Mouse (Mus musculus) erythroblast, embryonic 14.5 days (primary cell): ENCODE measurements around the gene Gm11639. TPM values are rescaled to one million over a fixed set of nuclear protein-coding genes. Genes with fewer than 3 reads are reported as not detected.
A peak's percentile ranks its signal among the peaks of the same experiment; 100 is the strongest.

ENCODE experiments used
- H3K27me3 ChIP-seq: 2 replicates; pipeline ENCODE4 v1.6.1; 2012; ENCODE audit warnings: inconsistent platforms; ENCODE audit not compliant: control insufficient read depth
- H3K36me3 ChIP-seq: 2 replicates; pipeline ENCODE4 v1.6.1; 2012; ENCODE audit warnings: mild to moderate bottlenecking, inconsistent platforms; ENCODE audit not compliant: control insufficient read depth
- H3K4me1 ChIP-seq: 2 replicates; pipeline ENCODE4 v1.6.1; 2012; ENCODE audit warnings: inconsistent platforms; ENCODE audit not compliant: control insufficient read depth
- H3K4me3 ChIP-seq: replicated peaks from 2 replicates; pipeline ENCODE3; 2012; ENCODE audit warnings: moderate library complexity, mild to moderate bottlenecking, inconsistent platforms
- H3K9me3 ChIP-seq: 2 replicates; pipeline ENCODE4 v1.6.1; 2012; ENCODE audit warnings: low read length, inconsistent platforms, mixed read lengths; ENCODE audit not compliant: control insufficient read depth
- GATA1 ChIP-seq: IDR thresholded peaks from 2 replicates; pipeline ENCODE4 v1.6.1; 2012; ENCODE audit warnings: low read length, inconsistent platforms, mixed read lengths
- TAL1 ChIP-seq: IDR thresholded peaks from 3 replicates; pipeline ENCODE4 v1.6.1; 2012; ENCODE audit warnings: low read length, inconsistent platforms, mixed read lengths
- polyA plus RNA-seq: library from polyadenylated mRNA; stranded (reverse); fragments of >175 nt; gene quantifications from 2 replicates; pipeline ENCODE4 v1.2.3, GENCODE M21; 2012

Gene Gm11639
- polyA plus RNA-seq, 1 experiment, result not detected

DNA sequence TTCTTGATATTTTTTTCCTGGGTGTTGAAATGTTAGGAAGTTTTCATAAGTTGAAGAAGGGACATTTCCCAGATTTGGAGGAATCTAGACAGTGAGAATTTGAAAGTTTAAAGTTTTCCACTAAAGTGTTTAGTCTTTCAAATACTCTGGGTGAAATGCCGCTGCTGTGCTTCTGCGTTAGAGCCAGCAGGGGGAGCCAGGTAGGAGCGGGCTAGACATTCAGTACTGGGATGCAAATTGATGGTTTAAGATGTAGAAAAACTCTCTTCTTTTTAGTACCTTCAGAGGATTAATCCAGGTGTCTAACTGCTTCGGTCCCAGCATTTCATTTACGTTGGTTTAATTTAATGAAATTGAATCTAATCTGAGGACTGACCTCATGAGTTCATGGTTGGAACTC, 82.6 kb downstream of the Gm11639 start:
- Histone ChIP-seq H3K4me1 (no peaks in the 10 kb centered on the region), H3K27me3 (no peaks in the 10 kb centered on the region), H3K9me3 (no peaks in the 10 kb centered on the region), H3K4me3 (no peak overlapping the region), H3K36me3 (no peaks in the 10 kb centered on the region)
- TF ChIP-seq GATA1 (no peak), TAL1 (no peak)

DNA sequence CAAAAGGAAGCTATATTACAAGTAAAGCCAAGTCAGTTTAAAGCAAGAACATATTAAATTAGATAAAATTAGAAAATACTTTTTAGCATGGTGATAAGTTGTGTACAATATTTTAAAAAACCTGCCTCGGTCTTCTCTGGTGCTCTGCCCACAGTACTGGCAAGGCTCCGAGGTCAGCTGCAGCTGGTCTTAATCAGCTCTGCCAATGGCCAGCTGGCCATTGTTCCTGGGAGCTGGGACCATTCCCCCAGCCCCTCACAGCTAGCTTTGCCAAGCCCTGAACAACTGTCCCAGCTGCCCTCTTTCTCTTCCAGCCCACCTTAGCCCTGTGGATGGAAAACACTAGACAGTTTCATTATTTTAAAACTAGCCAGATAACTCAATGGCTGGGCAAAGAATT, 93.3 kb downstream of the Gm11639 start:
- Histone ChIP-seq H3K4me1 (no peaks in the 10 kb centered on the region), H3K27me3 (no peaks in the 10 kb centered on the region), H3K9me3 (no peaks in the 10 kb centered on the region), H3K4me3 (no peak overlapping the region), H3K36me3 (no peaks in the 10 kb centered on the region)
- no peak for TF ChIP-seq TAL1
- no peak for TF ChIP-seq GATA1

DNA sequence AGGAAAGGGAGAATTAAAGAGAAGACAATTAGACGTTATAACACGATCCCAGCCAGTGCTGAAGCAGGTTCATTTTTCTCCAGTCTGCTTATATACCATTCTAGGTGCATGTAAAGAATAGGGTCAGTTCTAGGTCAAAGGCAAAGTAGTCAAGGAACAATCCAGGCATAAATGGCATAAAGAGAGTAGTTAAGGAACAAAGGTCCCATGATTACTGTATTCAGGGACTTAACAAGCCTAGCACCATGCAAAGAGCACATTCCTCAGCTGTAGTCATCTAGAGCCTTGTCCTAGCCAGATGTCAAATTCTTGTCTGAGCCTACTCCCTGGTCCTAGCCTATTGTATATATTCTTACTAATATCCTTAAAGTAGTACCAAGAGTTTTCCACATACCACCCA, 259.2 kb downstream of the Gm11639 start:
- Histone ChIP-seq H3K27me3 (no peaks in the 10 kb centered on the region), H3K4me1 (no peaks in the 10 kb centered on the region), H3K9me3 (no peaks in the 10 kb centered on the region)

DNA sequence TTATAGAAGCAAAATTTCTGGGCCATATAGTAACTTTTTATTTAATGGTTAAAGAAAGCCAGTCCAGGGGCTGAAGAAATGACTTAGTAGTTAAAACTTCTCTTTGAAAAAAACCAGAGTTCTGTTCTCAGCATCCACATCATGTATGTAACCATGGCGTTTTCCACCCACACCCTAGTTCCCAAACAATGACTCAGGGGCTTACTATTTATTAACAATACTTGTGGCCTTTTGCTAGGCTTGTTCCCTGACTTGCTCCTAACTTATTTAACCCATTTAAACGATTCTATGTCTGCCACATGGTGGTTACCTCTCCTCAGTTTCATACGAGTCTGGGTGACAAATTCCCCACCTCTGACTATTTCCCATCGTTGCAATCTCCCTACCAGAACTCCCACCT, 266.8 kb downstream of the Gm11639 start:
- H3K9me3 ChIP-seq, result no peaks in the 10 kb centered on the region
- H3K36me3 ChIP-seq, result no peaks in the 10 kb centered on the region
- no peaks in the 10 kb centered on the region for H3K27me3 ChIP-seq
- H3K4me1 ChIP-seq, result no peaks in the 10 kb centered on the region
- no peak overlapping the region for H3K4me3 ChIP-seq
- TF ChIP-seq TAL1, result no peak
- no peak for TF ChIP-seq GATA1

More for the DNA sequence above, 259.2 kb downstream of the Gm11639 start:
- Histone ChIP-seq H3K36me3 (no peaks in the 10 kb centered on the region), H3K4me3 (no peak overlapping the region)
- TF ChIP-seq TAL1, result no peak
- TF ChIP-seq GATA1, result no peak

DNA sequence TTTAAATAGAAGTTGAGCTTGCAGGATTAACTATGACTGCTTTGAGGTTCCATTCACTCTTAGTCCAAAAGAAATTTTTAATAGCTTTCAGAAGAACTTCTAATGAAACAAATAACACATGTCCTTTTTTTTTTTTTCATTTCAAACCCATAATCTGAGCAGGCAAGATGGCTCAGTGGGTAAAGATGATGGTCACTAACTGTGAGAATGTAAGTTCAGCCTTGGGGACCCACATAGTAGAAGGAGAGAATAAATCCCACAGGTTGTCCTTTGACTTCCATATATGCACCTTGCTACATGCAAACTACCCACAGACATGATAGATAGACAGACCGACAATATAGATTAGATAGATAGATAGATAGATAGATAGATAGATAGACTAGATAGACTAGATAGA, 282.4 kb downstream of the Gm11639 start:
- no peaks in the 10 kb centered on the region; the same call in 1 of the 2 replicates for H3K9me3 ChIP-seq
- no peaks in the 10 kb centered on the region for H3K4me1 ChIP-seq
- H3K36me3 ChIP-seq, result no peaks in the 10 kb centered on the region
- H3K27me3 ChIP-seq, result no peaks in the 10 kb centered on the region
- no peak for TF ChIP-seq TAL1
- H3K4me3 ChIP-seq, result no peak overlapping the region

DNA sequence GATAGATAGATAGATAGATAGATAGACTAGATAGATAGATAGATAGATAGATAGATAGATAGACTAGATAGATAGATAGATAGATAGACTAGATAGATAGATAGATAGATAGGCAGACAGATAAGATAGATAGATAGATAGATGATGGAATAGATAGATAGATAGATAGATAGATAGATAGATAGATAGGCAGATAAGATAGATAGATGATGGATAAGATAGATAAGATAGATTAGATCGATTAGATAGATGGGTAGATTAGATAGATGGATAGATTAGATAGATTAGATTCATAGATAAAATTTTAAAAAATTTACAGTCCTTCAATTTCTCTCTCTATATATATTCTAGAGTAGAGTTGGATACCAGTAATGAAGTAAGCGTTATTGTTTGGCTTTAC, 282.9 kb downstream of the Gm11639 start:
- Histone ChIP-seq H3K27me3 (no peaks in the 10 kb centered on the region), H3K9me3 (no peaks in the 10 kb centered on the region; the same call in 1 of the 2 replicates), H3K4me1 (no peaks in the 10 kb centered on the region), H3K4me3 (no peak overlapping the region), H3K36me3 (no peaks in the 10 kb centered on the region)
- peak; percentile 72; the same call in 1 of the 2 replicates for TF ChIP-seq GATA1
- no peak for TF ChIP-seq TAL1

DNA sequence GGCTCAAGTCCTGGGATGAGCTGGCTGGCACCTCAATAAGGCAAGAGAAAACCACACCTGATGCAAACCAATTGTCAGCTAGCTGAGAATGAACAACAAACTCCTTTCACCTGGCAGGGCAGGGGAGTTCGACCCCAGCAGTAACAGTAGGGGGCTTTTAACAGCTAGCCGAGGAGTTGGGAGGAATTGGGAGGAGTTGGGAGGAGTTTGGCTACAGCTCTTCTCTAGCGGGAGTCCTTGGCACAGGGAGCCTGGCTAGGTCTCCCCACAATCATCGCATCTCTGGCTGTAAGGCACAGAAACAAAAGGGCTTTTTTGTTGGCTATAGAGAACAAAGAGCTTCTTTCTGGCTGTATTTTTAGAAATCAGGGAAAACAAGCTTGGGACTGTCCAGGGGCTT, 285.8 kb downstream of the Gm11639 start:
- H3K27me3 ChIP-seq, result no peaks in the 10 kb centered on the region
- no peaks in the 10 kb centered on the region; the same call in 1 of the 2 replicates for H3K9me3 ChIP-seq
- no peak overlapping the region for H3K4me3 ChIP-seq
- TF ChIP-seq TAL1 (no peak), GATA1 (no peak)
- H3K36me3 ChIP-seq, result no peaks in the 10 kb centered on the region
- no peaks in the 10 kb centered on the region for H3K4me1 ChIP-seq

DNA sequence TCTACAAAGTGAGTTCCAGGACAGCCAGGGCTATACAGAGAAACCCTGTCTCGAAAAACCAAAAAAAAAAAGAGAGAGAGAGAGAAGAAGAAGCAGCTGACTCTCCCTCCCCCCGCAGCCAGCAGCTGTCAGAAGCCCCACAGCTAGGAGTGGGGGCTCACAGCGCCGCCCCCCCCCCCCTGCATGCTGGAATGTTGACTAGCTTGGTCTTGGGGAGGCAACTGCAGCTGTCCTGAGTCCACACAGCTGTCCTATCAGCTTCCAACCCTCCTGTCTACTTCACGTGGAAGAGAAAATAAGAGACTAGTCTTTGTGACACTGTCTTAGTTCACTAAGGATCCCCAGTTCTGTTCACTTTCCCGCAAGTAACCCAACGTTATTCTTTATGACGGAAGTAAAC, 287.0 kb downstream of the Gm11639 start:
- Histone ChIP-seq H3K4me3 (no peak overlapping the region), H3K36me3 (no peaks in the 10 kb centered on the region), H3K4me1 (no peaks in the 10 kb centered on the region), H3K9me3 (no peaks in the 10 kb centered on the region; the same call in 1 of the 2 replicates), H3K27me3 (no peaks in the 10 kb centered on the region)
- TF ChIP-seq GATA1, result no peak
- no peak for TF ChIP-seq TAL1

DNA sequence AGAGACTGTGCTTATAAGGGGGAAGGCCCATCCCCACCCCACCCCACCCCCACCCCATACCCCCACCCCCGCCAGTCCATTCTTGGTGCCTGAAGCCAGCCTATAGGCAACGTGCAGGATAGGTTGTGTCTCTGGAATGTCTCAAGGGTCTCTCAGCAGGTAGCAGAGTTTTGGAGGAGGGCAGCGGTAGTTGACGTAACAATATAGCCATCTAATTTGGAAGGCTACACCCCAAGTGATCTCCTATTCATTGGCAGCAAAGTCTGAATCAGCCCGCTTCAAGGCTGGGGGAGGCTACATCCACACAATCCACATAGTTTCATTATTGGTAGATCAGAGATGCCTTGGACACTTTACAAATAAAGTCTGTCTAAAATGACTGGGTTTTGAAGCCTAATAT, 292.5 kb downstream of the Gm11639 start:
- Histone ChIP-seq H3K27me3 (no peaks in the 10 kb centered on the region), H3K4me3 (no peak overlapping the region), H3K4me1 (peaks cover 25% of the 10 kb centered on the region), H3K36me3 (no peaks in the 10 kb centered on the region), H3K9me3 (no peaks in the 10 kb centered on the region)
- TF ChIP-seq TAL1 (no peak), GATA1 (no peak)

DNA sequence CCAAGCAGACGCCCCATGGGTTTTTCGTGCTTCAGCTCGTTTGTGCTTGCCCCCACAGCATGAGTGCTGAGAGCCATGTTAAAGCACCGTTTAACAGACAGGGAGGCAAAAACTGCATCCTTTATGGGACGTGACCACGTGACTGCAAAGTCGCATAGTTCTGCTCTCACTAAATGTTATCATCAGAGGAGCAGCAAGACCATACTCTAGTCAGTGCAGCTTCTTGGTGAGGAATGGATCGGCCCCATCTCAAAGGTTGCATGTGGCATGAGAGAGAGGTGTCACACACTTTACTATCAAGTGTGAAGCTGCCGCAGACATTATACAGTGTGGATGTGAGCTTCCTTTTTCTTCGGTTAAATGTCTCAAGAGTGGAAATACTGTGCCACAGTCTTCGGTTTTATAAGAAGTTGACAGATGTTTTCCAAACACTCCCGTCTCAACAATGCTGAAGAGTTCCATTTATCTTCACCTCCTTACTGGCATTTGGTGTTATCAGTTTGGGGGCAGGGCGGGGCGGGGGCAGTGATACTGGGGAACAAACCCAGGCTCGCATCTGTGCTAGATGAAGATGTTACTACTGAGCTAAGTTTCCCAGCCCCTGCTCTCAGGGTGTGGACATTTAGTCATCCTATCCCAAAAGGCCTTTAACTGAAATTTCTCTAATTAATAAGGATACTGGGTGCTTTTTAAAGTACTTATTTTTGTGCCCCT, 296.0 kb downstream of the Gm11639 start:
- Histone ChIP-seq H3K9me3 (no peaks in the 10 kb centered on the region), H3K27me3 (peaks cover 3% of the 10 kb centered on the region), H3K4me3 (peak overlapping the region; percentile 33), H3K36me3 (no peaks in the 10 kb centered on the region), H3K4me1 (peaks cover 31% of the 10 kb centered on the region)
- TF ChIP-seq GATA1, result peak; percentile 15; the same call in 1 of the 2 replicates
- peak; percentile 6; the same call in 1 of the 3 replicates for TF ChIP-seq TAL1
